13 mouse cellular contexts compared by ENCODE assay signal in the genomic region with DNA sequence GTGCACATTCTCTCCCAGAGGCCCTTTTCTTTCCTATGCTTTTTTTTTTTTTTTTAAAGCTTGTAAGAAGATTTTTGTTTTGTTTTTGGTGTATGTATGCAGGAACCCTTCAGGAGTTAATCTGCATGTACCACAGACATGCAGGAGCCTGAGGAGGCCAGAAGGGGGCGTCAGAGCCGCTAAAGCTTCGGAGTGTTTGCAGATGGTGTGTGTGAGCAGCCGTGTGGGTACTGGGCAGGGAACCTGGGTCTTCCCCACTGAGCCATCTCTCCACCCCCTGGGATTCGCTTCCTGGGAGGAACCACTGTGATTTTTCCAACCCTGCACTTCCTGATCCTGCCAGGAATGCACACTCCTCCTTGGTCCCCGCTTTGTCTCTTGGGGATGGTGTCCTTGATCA. TPM values are rescaled to one million over a fixed set of nuclear protein-coding genes. Genes with fewer than 3 reads are reported as not detected.
DNase-seq lines count a peak whose midpoint lies in the region; ATAC-seq and TF ChIP-seq lines count a peak whose summit lies in the region.
"Had no signal": no experiment of that assay in that cellular context is flagged by ENCODE, and none has a peak within 500 bp of the region (broad histone marks: within the 10 kb centered on the region; RNA-seq: fewer than 3 reads in every experiment).

No protein-coding gene starts in this region.

- no peak overlapping the region for H3K9ac ChIP-seq in heart, postnatal 0 days (replicated peaks; ENCODE audit: low read depth, low read length)
- no peak overlapping the region for H3K9ac ChIP-seq in liver, postnatal 0 days (replicated peaks)
- H3K9ac ChIP-seq in liver, embryonic 12.5 days, result no peak overlapping the region
- H3K9ac ChIP-seq: heart, embryonic 15.5 days had no signal

- H3K4me2 ChIP-seq in heart, postnatal 0 days (ENCODE audit: low read depth, low read length), result no peak overlapping the region
- no peak overlapping the region for H3K4me2 ChIP-seq in liver, postnatal 0 days (ENCODE audit: low read depth, low read length)
- H3K4me2 ChIP-seq in liver, embryonic 12.5 days, result no peak overlapping the region
- H3K4me2 ChIP-seq: heart, embryonic 15.5 days had no signal

- TF ChIP-seq EP300 in heart, postnatal 0 days (IDR thresholded peaks at IDR 0.05; ENCODE audit: low read depth), result no peak
- TF ChIP-seq EP300 in liver, postnatal 0 days (IDR thresholded peaks at IDR 0.05; ENCODE audit: low read depth), result no peak

- H3K36me3 ChIP-seq in heart, postnatal 0 days (replicated peaks; ENCODE audit: control insufficient read depth, insufficient read depth, low read length), result no peaks in the 10 kb centered on the region
- H3K36me3 ChIP-seq in liver, postnatal 0 days (replicated peaks; ENCODE audit: insufficient read depth, low read length), result no peaks in the 10 kb centered on the region
- no peaks in the 10 kb centered on the region for H3K36me3 ChIP-seq in liver, embryonic 12.5 days
- H3K36me3 ChIP-seq: heart, embryonic 15.5 days had no signal

- 32% methylated on average over 6 of the region's 6 CpGs for WGBS in heart, postnatal 0 days
- WGBS in liver, postnatal 0 days (ENCODE audit: insufficient replicate concordance), result 40% methylated on average over 6 of the region's 6 CpGs
- WGBS in liver, embryonic 12.5 days (ENCODE audit: insufficient replicate concordance), result 30% methylated on average over 6 of the region's 6 CpGs

- H3K9me3 ChIP-seq in heart, postnatal 0 days (replicated peaks; ENCODE audit: control insufficient read depth, low read length), result no peaks in the 10 kb centered on the region
- H3K9me3 ChIP-seq in liver, postnatal 0 days (ENCODE audit: low read length), result no peaks in the 10 kb centered on the region
- no peaks in the 10 kb centered on the region for H3K9me3 ChIP-seq in liver, embryonic 12.5 days (replicated peaks)
- H3K9me3 ChIP-seq: heart, embryonic 15.5 days had no signal

- H3K27me3 ChIP-seq in heart, postnatal 0 days (ENCODE audit: control insufficient read depth, insufficient read depth, low read length), result peaks cover 14% of the 10 kb centered on the region
- H3K27me3 ChIP-seq in liver, postnatal 0 days (ENCODE audit: insufficient read depth, low read length), result peaks cover 23% of the 10 kb centered on the region
- H3K27me3 ChIP-seq in liver, embryonic 12.5 days (replicated peaks), result peaks cover 46% of the 10 kb centered on the region
- H3K27me3 ChIP-seq: Patski had no signal

- TF ChIP-seq CTCF in heart, postnatal 0 days (IDR thresholded peaks at IDR 0.05; ENCODE audit: low read depth), result peak; percentile 27
- TF ChIP-seq CTCF in liver, postnatal 0 days (IDR thresholded peaks at IDR 0.05; ENCODE audit: low read depth), result peak; percentile 45

- no peak overlapping the region for H3K4me3 ChIP-seq in heart, postnatal 0 days (ENCODE audit: low read depth, low read length)
- no peak overlapping the region for H3K4me3 ChIP-seq in liver, postnatal 0 days (ENCODE audit: low read depth, low read length)
- H3K4me3 ChIP-seq in liver, embryonic 12.5 days, result no peak overlapping the region
- H3K4me3 ChIP-seq: heart, embryonic 15.5 days had no signal

- H3K4me1 ChIP-seq in heart, postnatal 0 days (ENCODE audit: control insufficient read depth, insufficient read depth), result no peaks in the 10 kb centered on the region
- H3K4me1 ChIP-seq in liver, postnatal 0 days (ENCODE audit: insufficient read depth), result no peaks in the 10 kb centered on the region
- H3K4me1 ChIP-seq in liver, embryonic 12.5 days, result no peaks in the 10 kb centered on the region; the same call in 1 of the 2 replicates

- intact Hi-C loops in gastrocnemius, postnatal 36 days (cut with DNase I), result no loop called here

- ATAC-seq in heart, postnatal 0 days (ENCODE audit: insufficient read depth, low read depth), result no peak
- ATAC-seq in liver, postnatal 0 days, result no peak
- ATAC-seq in liver, embryonic 12.5 days, result no peak
- no peak for ATAC-seq in frontal cortex, adult (ENCODE audit: low TSS enrichment)
- ATAC-seq: Patski had no signal

- H3K27ac ChIP-seq in heart, postnatal 0 days (ENCODE audit: low read depth), result no peak overlapping the region
- no peak overlapping the region for H3K27ac ChIP-seq in liver, postnatal 0 days (ENCODE audit: low read depth)
- H3K27ac ChIP-seq in liver, embryonic 12.5 days, result no peak overlapping the region
- H3K27ac ChIP-seq: heart, embryonic 15.5 days had no signal

- no peak for DNase-seq in heart, postnatal 0 days (ENCODE audit: low spot score)
- DNase-seq in heart, adult 8-10 months (ENCODE audit: low spot score), result no peak
- DNase-seq in liver, postnatal 0 days, result no peak
- peak; percentile 67 for DNase-seq in ES-CJ7 (ENCODE audit: low read depth, low spot score)
- peak; percentile 38 for DNase-seq in induced T-regulatory cell, adult 2 months (ENCODE audit: low read depth)
- no peak for DNase-seq in gastrocnemius, postnatal 36 days
- DNase-seq: midbrain, embryonic 14.5 days had no signal

RNA-seq across cellular contexts. Expression of gene Gm11444, which starts 0.6 kb away (rescaled TPM):
- not detected in 2 replicates for total RNA-seq in heart, postnatal 0 days (2014; rRNA removed; ENCODE audit: low replicate concordance)
- not detected in 2 replicates for polyA plus RNA-seq in heart, postnatal 0 days (2015; fragmentation: Nextera tagmentation; extraction: Ambion mirVana)
- total RNA-seq in heart, adult 8-10 months (2022), result not detected
- not detected in 2 replicates for polyA plus RNA-seq in liver, postnatal 0 days (2015; fragmentation: Nextera tagmentation; extraction: Ambion mirVana)
- polyA plus RNA-seq in liver, embryonic 12.5 days (2016; fragmentation: Nextera tagmentation; extraction: Ambion mirVana), result not detected in 2 replicates
- not detected for total RNA-seq in gastrocnemius, postnatal 36 days (2021)
- polyA plus RNA-seq: embryonic facial prominence, embryonic 11.5 days; heart, embryonic 15.5 days; limb, embryonic 14.5 days; midbrain, embryonic 14.5 days; Patski had no signal

RNA-seq across cellular contexts. Expression of gene Tbx2, which starts 18.4 kb away (rescaled TPM):
- total RNA-seq in heart, postnatal 0 days (2014; rRNA removed; ENCODE audit: low replicate concordance), result 8.5 and 12.0 TPM in 2 replicates
- polyA plus RNA-seq in heart, postnatal 0 days (2015; fragmentation: Nextera tagmentation; extraction: Ambion mirVana), result 1.3 TPM in 2 replicates
- 1 to 10 TPM; 4.1 to 6.6 (median 4.7) TPM for total RNA-seq in heart, adult 8-10 months (2022)
- 0.66 and 0.75 TPM in 2 replicates for polyA plus RNA-seq in liver, postnatal 0 days (2015; fragmentation: Nextera tagmentation; extraction: Ambion mirVana)
- polyA plus RNA-seq in liver, embryonic 12.5 days (2016; fragmentation: Nextera tagmentation; extraction: Ambion mirVana), result 1.1 and 1.4 TPM in 2 replicates
- total RNA-seq in gastrocnemius, postnatal 36 days (2021), result 1 to 10 TPM; 3.0 to 3.7 TPM

RNA-seq across cellular contexts. Expression of gene Tbx4, which starts 35.5 kb away (rescaled TPM):
- total RNA-seq in heart, postnatal 0 days (2014; rRNA removed; ENCODE audit: low replicate concordance), result not detected in 2 replicates
- polyA plus RNA-seq in heart, postnatal 0 days (2015; fragmentation: Nextera tagmentation; extraction: Ambion mirVana), result 0.05 and 0.07 TPM in 2 replicates
- total RNA-seq in heart, adult 8-10 months (2022), result not detected
- not detected in 2 replicates for polyA plus RNA-seq in liver, postnatal 0 days (2015; fragmentation: Nextera tagmentation; extraction: Ambion mirVana)
- polyA plus RNA-seq in liver, embryonic 12.5 days (2016; fragmentation: Nextera tagmentation; extraction: Ambion mirVana), result 0.12 and 0.35 TPM in 2 replicates
- total RNA-seq in gastrocnemius, postnatal 36 days (2021), result 1 to 10 TPM; 1.4 to 1.7 TPM
- polyA plus RNA-seq: Patski had no signal

Comparison
In these comparisons a context has a peak if more than half of its experiments do, and no peak if none do; other contexts are left out.
1. DNase-seq: peak in ES-CJ7 (single experiment) and induced T-regulatory cell, adult 2 months (single experiment); none in heart, postnatal 0 days (single experiment), heart, adult 8-10 months (single experiment), liver, postnatal 0 days (single experiment) and gastrocnemius, postnatal 36 days (0 of 2).